Mouse (Mus musculus): ENCODE measurements at regions not wholly inside any gene's neighbourhood (a gene's known extent, or its start where the extent isn't known, plus 50 kb on each side); places are given as distances from the start of the nearest gene placed in this dataset.

DNA sequence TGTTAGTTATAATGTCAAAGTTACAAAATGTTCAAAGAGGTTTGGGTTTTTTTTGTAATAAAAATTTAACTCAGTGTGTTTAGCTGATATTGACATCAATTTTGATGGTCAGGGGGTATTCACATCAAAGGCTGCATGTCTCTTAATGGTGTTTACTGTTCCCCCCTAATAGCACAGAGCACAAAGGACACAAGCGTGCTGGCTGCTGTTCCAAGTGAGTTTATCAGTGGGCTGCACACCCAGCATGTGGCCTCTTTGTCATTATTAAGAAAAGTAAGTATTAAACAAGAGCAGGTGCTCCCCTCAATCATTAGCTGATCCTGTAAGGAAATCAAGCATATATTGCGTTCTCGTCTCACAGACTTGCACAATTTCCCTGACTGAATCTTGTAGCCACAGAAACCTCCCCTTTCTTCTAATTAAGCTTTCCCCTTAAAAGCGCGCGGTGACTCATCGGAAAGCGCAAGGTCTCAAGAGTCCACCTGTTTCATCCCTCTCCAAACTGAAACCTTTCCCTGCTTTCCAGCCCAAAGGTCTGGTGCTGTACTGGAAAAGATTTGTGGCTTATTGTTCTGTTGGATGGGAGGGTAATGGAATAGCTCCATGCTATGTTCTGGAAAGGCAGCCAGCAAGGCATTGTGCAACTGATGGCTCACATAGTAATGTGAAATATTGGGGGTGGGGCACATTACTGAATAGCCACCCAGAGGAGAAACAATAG is 276.8 kb downstream of the Qdpr start:
- Histone ChIP-seq H3K4me1 (ENCODE audit: control insufficient read depth, insufficient read depth, low read length) (no peaks in the 10 kb centered on the region), H3K4me3 (replicated peaks; ENCODE audit: extremely low read depth, low read depth, low read length) (no peak overlapping the region)
- TF ChIP-seq POLR2A (IDR thresholded peaks at IDR 0.05; ENCODE audit: borderline replicate concordance, extremely low read depth, low read depth, low read length) (no peak), CTCF (IDR thresholded peaks at IDR 0.05; ENCODE audit: insufficient read depth, low read length) (no peak)
- 58% methylated on average over 8 of the region's 8 CpGs for WGBS
- no peak for DNase-seq

DNA sequence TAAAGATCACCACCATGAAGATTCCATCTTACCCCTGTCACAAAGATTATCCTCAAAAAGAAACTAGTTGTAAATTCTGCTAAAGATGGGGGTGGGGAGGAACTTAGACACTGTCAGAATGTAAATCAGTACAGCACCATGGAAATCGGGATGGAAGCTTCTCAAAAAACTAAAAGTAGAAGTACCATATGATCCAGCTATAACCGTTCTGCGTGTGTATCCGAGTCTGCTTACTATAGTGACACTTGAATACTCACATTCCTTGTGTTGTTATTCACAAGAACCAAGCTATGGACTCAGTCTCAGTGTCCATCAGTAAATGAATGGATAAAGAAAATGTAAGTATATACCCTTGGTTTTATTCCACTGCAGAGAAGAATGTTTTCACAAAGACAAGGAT is 290.8 kb downstream of the Qdpr start:
- no peak for TF ChIP-seq CTCF (IDR thresholded peaks at IDR 0.05; ENCODE audit: insufficient read depth, low read length)
- no peak for TF ChIP-seq POLR2A (IDR thresholded peaks at IDR 0.05; ENCODE audit: borderline replicate concordance, extremely low read depth, low read depth, low read length)
- no peak for DNase-seq
- WGBS, result 90% methylated on average over 4 of the region's 4 CpGs
- Histone ChIP-seq H3K4me1 (ENCODE audit: control insufficient read depth, insufficient read depth, low read length) (no peaks in the 10 kb centered on the region), H3K4me3 (replicated peaks; ENCODE audit: extremely low read depth, low read depth, low read length) (no peak overlapping the region)

DNA sequence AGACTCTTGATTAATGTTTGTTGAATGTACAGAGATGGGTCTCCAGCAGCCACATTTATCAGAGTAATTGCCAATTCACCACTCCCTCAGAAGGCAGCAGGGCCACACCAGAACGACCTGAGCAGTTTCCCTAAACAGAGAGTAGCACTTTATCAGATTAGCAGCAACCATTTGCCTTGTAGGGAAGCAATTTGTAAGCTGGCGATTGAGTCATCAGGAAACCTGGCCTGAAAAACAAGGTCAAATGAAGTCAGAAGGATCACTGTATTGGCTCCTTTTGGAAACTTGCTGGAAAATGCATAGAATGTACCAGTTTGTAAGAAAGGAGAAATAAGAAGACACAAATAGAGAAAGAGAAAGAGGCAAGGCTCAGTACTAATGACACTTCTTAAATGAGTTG is 295.1 kb downstream of the Qdpr start:
- WGBS, result 36% methylated on average over 2 of the region's 2 CpGs
- no peak overlapping the region for H3K4me3 ChIP-seq (replicated peaks; ENCODE audit: extremely low read depth, low read depth, low read length)
- H3K4me1 ChIP-seq (ENCODE audit: control insufficient read depth, insufficient read depth, low read length), result no peaks in the 10 kb centered on the region
- no peak for DNase-seq
- TF ChIP-seq CTCF (IDR thresholded peaks at IDR 0.05; ENCODE audit: insufficient read depth, low read length) (no peak), POLR2A (IDR thresholded peaks at IDR 0.05; ENCODE audit: borderline replicate concordance, extremely low read depth, low read depth, low read length) (no peak)

DNA sequence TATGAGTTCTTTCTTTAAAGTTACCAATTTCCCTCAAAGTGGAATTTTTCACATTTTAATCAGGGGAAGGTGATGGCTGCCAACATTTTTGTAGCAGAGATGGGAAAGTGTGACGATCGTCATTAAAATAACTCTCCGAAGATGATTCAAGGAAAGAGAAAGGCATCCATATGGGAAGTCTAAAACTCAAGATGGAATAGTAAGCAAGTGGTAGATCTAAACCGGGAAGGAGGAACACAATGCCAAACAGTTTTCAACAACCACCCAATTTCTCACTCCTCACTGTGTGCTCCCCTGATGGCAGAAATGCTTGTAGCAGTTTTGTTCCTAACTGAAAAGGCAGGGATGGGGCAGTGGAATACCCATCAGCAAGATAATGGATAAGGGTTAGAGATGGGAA is 305.9 kb downstream of the Qdpr start:
- TF ChIP-seq CTCF (IDR thresholded peaks at IDR 0.05; ENCODE audit: insufficient read depth, low read length) (no peak), POLR2A (IDR thresholded peaks at IDR 0.05; ENCODE audit: borderline replicate concordance, extremely low read depth, low read depth, low read length) (no peak)
- 80% methylated on average over 4 of the region's 4 CpGs for WGBS
- Histone ChIP-seq H3K4me3 (replicated peaks; ENCODE audit: extremely low read depth, low read depth, low read length) (no peak overlapping the region), H3K4me1 (ENCODE audit: control insufficient read depth, insufficient read depth, low read length) (no peaks in the 10 kb centered on the region)
- DNase-seq, result no peak

DNA sequence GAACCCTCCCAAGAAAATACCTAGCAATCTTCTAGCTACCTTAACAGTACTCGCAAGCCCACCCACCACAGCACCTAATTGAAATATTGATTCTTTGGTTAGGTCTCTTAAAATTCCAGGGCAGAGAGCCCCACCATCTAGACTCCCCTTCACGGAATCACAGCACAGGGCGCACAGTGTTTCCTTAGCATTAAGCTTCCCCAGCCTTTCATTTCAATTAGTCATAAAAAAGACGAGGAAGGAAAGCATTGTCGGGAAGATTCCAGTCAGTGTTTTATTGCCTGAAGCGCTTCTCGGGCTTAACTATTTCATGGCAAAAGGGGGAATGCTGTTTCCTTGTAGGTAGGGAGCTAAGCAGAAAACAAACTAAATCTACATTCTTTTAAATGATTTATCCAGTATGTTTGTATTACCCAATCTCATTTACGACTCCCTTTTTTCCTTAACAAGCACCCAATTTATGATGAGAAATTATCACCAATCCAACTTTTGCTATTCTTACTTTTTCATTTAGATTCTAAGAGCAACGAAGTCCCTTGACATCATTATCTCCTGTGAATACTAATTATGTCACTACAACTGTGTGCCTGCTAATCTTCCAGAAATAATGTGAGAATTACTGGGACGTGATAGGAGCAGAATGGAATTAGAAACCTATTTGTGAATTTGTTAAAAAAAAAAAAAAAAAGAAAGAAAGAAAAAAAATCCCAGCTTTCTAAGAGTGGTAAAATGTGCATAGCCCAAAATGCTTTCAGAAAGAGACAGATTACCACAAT is 312.6 kb downstream of the Qdpr start:
- TF ChIP-seq CTCF (IDR thresholded peaks at IDR 0.05; ENCODE audit: insufficient read depth, low read length) (no peak), POLR2A (IDR thresholded peaks at IDR 0.05; ENCODE audit: borderline replicate concordance, extremely low read depth, low read depth, low read length) (no peak)
- Histone ChIP-seq H3K4me1 (ENCODE audit: control insufficient read depth, insufficient read depth, low read length) (no peaks in the 10 kb centered on the region), H3K4me3 (replicated peaks; ENCODE audit: extremely low read depth, low read depth, low read length) (no peak overlapping the region)
- WGBS, result 58% methylated on average over 10 of the region's 10 CpGs
- DNase-seq, result no peak

DNA sequence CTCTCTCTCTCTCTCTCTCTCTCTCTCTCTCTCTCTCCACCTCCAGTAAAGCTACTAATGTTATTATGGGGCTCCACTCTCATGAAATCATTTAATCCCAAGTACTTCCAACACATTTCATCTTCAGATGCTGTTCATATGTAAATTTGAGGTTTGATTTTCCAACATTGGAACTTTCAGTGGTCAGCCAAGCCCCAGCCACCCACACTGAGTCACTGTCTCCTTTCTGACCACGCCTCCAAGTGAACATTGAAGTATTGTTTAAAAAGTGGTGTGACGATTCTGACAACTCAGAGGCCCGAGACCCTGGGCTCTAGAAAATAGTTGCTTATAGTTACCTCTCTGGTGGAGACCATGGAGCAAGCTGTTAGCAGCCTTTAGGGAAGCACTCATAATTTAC is 313.3 kb downstream of the Qdpr start:
- no peaks in the 10 kb centered on the region for H3K4me1 ChIP-seq (ENCODE audit: control insufficient read depth, insufficient read depth, low read length)
- no peak for DNase-seq
- no peak for TF ChIP-seq CTCF (IDR thresholded peaks at IDR 0.05; ENCODE audit: insufficient read depth, low read length)
- TF ChIP-seq POLR2A (IDR thresholded peaks at IDR 0.05; ENCODE audit: borderline replicate concordance, extremely low read depth, low read depth, low read length), result no peak
- H3K4me3 ChIP-seq (replicated peaks; ENCODE audit: extremely low read depth, low read depth, low read length), result no peak overlapping the region
- WGBS, result 47% methylated on average over 3 of the region's 3 CpGs

DNA sequence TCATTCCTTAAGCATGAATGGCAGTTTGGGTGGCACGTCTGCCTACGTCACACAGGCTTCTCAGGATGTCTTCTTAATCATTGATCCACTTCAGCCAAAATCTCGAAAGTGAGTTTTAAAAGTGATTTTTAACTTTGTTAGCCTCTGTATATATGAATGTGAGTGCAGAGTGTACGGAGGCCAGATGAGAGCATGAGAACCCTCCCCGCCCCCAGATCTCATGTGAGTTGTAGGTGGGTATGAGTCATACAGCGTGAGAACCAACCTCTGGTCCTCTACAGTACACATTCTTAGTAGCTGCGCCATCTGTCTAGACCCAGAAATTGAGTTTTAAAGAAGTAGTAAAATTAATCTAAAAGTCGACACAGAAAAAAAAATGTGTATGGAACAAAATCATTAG is 322.1 kb downstream of the Qdpr start:
- no peak for DNase-seq
- Histone ChIP-seq H3K4me3 (replicated peaks; ENCODE audit: extremely low read depth, low read depth, low read length) (no peak overlapping the region), H3K4me1 (ENCODE audit: control insufficient read depth, insufficient read depth, low read length) (no peaks in the 10 kb centered on the region)
- 72% methylated on average over 8 of the region's 8 CpGs for WGBS
- TF ChIP-seq POLR2A (IDR thresholded peaks at IDR 0.05; ENCODE audit: borderline replicate concordance, extremely low read depth, low read depth, low read length) (no peak), CTCF (IDR thresholded peaks at IDR 0.05; ENCODE audit: insufficient read depth, low read length) (no peak)

DNA sequence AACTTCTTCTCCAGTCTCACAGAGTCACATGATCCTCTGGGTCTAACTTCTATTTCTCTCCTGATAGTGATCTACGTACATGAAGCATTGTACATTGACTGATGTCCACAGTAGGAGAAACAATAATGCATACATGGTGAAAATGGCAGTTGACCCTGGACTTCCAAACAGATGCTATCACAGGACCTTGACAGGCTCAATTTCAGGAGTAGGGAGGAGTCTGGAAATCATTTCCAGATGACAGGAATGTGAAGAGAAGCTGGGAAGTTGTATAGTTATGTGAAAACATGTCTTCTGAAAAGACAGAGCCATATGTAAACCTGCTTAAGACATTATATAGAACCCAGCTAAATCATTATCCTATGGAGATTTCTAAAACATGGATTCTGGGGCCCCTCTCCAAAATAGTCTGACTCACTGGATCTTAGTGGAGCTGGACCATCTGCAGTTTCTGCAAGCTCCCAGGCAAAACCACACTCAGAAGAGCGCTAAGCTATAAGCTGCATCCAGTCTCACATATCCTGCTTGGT is 322.3 kb upstream of the Ldb2 start:
- Histone ChIP-seq H3K4me1 (ENCODE audit: control insufficient read depth, insufficient read depth, low read length) (no peaks in the 10 kb centered on the region), H3K4me3 (replicated peaks; ENCODE audit: extremely low read depth, low read depth, low read length) (no peak overlapping the region)
- 83% methylated on average over 2 of the region's 2 CpGs for WGBS
- no peak for DNase-seq
- no peak for TF ChIP-seq POLR2A (IDR thresholded peaks at IDR 0.05; ENCODE audit: borderline replicate concordance, extremely low read depth, low read depth, low read length)
- no peak for TF ChIP-seq CTCF (IDR thresholded peaks at IDR 0.05; ENCODE audit: insufficient read depth, low read length)

DNA sequence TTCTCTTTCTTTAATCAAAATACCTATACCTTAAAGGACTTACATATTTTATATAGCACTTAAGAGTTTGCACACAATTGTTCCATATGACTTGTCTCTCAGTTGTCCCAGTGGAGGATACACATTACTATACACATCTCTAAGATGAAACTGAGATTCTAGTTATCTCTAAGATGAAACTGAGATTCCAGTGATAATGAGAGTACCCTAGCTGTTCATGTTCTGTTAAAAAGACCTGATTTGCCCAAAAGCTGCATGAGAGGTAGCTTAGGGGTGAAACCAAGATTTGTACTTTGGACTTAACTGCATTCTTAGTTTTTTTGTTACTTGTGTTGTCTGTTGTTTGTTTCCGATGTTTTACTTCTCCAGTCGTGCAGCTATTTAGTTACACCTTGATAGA is 320.3 kb upstream of the Ldb2 start:
- 92% methylated on average over 2 of the region's 2 CpGs for WGBS
- no peak overlapping the region for H3K4me3 ChIP-seq (replicated peaks; ENCODE audit: extremely low read depth, low read depth, low read length)
- no peak for DNase-seq
- H3K4me1 ChIP-seq (ENCODE audit: control insufficient read depth, insufficient read depth, low read length), result no peaks in the 10 kb centered on the region
- no peak for TF ChIP-seq CTCF (IDR thresholded peaks at IDR 0.05; ENCODE audit: insufficient read depth, low read length)
- TF ChIP-seq POLR2A (IDR thresholded peaks at IDR 0.05; ENCODE audit: borderline replicate concordance, extremely low read depth, low read depth, low read length), result no peak

DNA sequence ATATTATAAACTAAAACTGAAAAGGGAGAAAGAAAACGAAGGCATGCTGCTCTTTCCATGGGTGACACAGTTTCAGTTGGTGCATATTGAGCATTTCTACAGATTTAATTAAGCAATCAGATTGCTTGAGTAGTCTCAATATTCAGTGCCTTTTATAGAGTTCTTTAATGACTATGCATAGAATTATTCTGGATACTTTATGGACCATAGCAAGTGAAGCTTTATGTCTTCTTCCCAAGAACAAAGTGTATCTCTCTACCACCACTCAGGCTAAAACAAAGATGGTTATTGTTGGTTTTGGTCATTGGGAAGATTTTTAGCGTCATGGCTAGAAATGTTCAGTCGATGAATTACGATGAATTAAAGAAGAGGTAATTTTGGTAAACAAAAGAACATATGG is 311.8 kb upstream of the Ldb2 start:
- TF ChIP-seq POLR2A (IDR thresholded peaks at IDR 0.05; ENCODE audit: borderline replicate concordance, extremely low read depth, low read depth, low read length) (no peak), CTCF (IDR thresholded peaks at IDR 0.05; ENCODE audit: insufficient read depth, low read length) (no peak)
- Histone ChIP-seq H3K4me3 (replicated peaks; ENCODE audit: extremely low read depth, low read depth, low read length) (no peak overlapping the region), H3K4me1 (ENCODE audit: control insufficient read depth, insufficient read depth, low read length) (no peaks in the 10 kb centered on the region)
- DNase-seq, result no peak
- 79% methylated on average over 4 of the region's 4 CpGs for WGBS

Measured in lung, adult 2 months (tissue).